Mouse (Mus musculus): ENCODE measurements around the gene Rhbg.
A peak's percentile ranks its signal among the peaks of the same experiment; 100 is the strongest.

Rhbg gene

DNA sequence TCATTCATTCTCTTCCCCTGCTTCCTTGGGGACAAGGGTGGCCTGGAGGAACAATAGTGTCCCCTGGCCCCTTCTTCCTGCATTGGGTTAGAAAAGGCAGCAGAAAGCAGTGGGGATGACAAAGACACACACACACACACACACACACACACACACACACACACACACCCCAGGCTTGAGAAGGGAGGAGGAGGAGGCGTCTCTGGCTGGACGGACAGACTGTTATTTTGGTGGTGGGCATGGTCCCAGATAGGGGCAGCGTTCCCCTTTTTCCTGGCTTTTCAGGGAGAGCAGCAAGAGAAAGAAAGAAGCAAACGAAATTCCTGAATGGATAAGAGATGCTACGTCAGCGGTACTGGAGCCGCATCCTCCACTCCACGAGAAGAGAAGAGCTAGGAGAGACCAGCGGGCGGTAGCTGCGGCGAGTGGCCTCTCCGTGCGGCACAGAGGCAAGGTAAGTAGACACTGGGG, 47.6 kb downstream of the Rhbg start:
- DNase-seq: peak; percentile 83

DNA sequence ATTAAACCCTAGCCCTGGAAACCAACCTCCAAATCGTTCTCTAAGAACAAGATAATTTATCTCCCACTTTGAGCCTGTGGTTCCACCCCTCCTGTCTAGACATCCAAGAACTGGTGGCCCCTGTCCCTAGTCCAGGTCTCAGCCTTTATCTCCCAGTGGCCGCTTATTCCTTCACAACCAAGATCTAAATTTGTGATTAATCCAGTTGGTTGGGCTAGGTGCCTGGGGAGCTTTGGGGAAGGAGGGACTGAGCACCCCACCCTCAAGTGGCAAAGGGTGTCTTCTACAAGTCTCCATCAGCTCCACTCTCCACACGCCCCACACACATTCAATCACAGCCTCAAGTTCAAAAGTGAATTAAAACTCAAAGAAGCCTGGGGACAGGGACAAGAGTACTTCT, 48.0 kb downstream of the Rhbg start:
- no peak for DNase-seq

DNA sequence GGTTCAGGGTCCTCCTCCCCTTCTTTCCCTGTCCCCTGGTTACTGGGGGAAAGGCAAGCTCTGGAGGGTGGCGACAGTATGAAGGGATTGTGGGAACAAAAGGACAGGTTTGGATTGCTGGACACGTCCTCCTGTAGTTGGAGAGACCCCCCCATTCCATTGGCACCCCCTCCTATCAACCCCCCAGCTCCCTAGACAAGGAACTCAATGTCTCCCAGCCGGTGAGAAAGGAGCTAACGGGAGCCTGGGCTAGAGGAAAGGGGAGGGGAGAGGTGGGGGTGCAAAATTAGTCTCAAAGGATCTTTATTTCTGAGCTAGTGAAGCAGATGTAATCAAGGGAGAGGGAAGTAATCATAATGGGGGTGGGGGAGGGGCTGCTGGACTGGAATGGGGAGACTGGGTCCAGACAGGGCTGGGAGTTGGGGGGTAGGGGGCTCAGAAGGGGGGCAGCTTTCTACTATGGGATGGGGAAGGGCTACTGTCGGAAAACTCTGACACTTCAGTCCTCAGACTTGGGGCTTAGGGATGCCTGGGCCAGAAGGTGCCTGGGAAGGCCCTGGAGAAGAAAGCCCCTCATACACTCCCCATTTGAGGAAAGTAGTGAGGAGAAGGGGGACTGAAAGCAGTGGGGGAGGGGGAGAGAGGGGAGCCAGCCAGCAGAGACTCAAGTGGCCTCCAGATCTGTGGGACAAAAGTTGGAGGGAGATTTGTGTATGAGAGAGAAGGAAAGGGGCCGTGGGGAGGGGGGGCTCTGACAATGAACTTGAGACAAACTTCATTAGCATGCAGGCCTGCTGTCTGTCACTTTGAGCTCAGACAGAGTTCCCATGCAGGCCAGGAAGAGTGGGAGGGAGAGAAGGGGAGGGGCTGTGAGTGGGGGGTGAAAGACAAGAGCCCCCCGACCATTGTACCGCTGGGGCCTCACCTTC, 48.7 kb downstream of the Rhbg start:
- peak; percentile 61 for DNase-seq

DNA sequence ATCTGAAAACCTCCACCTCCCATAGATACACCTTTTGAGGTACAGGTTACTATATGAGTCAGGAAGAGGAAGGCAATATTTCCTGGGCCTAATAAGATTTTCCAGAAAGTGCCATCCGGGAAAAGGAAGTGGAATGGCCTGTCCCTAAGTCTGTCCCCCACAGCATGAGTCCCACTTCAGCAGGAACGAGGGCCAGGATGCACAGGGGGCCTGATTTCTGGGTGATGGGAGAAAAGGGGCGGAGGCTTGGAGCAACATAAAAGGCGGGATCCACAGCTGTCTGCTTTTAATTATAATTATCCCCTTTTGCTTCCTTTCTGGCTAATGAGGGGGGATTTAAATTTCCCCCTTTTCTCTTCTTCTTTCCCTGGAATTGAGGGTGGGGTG, 49.3 kb downstream of the Rhbg start:
- peak; percentile 45 for DNase-seq

DNA sequence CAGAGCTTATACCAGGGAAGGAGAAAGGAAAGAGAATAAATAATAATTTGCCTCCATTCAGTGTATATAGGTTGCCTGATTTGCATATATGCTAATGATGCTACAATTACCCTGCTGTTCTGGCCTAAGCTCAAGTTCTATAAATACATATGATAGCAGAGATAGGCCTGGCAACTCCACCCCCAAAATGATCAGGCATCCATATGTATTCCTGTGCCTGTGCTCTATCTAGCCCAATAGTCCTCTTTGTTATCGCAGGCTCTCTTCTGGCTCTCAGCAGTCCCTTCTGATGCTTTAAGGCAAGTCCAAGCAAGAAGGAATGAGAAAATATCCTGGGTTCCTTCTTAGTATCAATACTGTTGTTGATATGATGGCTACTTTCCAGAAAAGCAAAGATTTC, 49.8 kb downstream of the Rhbg start:
- DNase-seq: no peak

DNA sequence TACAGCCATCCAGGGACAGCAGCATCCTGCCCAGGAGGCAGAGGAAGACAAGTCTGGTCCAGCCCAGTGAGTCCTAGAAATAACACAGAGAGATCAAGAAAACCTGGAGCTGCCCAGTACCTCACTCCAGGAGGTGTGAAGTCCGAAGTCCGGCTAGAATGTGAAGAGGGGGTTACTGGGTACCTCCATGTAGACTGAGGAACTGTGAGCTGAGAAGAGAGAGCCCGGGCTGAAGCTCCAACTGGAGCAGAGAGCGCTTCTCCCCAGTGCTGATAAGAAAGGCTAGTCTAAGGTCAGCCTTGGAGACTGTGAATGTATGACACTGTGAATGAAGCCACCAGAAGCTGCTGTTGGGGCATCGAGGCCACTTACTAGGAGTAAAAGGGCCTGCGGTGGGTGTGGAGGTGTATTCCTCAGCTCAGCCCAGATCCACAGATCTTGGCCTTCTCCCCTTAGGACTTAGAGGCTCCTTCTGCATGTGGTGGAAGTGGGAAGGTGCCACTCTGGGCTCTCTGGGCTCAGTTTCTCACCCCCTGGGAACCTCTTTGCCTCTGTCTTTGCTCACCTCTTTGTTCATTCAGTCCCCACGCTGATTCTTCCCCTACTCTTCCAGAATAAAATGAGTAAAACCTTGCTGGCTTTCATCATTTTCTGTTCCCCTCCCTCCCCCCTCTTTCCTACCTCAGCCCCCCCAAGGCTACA, 50.4 kb downstream of the Rhbg start:
- peak; percentile 38 for DNase-seq

DNA sequence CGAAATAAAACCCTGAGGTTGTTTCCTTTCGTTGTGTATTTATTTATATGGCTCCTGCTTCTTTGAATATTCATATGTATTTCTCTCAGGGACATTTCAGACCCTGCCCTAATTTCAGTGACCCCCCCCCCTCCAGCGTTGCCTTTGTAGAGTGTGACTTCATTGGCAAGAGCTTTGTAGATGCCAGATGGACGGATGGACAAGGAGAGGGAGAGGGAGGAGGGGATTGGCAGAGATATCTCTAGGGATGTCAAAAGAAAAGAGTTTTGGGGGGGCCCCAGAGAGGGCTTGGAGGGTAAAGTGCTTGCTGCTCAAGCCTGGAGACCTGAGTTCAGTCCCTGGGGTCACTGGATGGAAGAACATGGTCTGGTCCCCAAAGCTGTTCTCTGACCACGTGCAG, 51.1 kb downstream of the Rhbg start:
- peak; percentile 51 for DNase-seq

DNA sequence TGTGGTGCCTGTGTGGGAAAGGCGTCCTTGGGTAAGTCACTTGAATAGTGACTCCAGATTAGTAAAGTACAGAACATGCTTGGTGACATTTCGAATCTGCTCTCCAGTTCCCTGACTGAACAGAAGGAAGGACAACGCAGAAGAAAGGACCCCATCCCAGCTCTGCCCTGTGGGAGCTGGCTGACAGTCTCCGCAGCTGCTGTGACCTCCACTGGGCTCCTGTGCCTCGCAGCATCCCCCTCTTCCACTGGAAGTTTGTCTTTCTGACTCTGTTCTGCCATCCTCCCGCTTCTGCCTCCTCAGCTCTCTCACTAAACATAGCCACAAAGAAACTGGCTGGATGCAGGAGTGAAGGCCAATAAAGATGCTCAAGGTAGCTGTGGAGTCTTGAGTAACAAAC, 51.5 kb downstream of the Rhbg start:
- no peak for DNase-seq

DNA sequence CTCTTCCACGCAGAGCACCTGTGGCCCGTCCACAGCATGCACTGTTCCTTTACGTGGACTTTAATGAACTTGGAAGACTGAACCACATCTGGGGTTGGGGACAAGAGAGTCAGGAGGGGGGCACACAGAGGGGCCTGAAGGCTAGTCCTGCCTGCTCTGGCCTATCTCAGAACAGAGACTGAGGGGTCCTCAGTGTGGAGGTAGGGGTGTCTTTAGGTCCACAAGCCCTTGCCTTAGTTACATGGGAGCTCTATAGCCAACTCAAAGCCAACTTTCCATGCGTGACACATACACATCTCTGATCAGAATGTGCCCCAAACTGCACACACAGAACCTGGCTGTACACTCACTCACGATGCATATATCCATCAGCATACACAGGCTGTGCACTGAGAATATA, 52.9 kb downstream of the Rhbg start:
- peak; percentile 44 for DNase-seq

DNA sequence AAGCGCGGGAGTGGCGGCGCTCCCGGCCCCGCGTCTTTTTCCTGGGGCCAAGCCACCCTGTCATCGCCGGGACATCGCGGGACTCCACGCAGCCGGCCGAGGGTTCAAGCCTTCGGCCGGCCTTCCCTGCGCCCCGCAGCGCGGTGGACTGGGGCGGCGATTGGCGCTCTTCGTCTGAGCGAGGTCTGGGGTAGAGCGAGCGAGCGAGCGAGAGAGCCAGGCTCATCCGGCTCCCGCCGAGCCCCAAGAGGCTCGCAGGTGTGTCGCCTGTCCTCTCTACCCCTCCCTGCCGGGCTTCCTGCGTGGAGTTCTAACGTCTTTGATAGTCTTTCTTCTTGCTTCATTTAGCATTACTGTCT, 53.6 kb downstream of the Rhbg start:
- DNase-seq: no peak

DNA sequence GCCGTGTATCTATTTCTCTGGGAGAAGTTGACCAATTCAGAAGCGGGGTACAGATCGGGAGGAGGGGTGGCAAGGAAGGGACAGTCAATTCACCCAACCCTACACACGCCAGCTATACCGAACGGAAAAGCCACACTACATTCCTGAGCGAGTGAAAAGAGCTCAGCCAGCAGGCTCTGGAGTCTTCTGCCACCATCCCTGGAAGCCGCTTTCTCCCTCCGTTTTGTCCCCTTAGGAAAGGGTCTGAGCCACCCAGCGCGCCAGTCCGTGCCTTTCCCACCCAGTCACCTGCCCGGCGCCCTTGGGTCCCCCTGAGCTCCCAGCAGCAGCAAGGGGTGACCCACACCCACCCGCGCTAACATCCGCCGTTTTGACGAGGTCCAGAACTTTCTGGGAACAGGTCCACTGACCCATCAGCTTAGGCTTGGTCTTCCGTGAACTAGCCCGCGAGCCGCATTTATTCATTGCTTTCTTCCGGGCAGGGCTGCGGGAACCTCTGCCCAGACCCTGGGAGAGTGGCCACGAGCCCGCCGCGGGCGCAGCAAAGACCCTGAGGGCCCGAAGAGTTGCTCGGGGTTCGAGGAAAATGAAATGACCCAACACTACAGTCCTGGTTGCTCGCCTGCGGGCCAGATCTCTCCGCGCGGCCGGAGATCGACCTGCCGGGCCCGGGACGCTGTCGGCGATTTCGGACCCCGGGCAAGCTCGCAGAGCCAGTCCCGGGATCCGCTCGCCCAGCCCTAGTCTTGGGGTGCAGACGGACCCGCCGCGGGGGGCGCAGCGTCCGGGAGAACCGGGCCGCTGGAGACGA, 54.1 kb downstream of the Rhbg start:
- peak; percentile 59 for DNase-seq

DNA sequence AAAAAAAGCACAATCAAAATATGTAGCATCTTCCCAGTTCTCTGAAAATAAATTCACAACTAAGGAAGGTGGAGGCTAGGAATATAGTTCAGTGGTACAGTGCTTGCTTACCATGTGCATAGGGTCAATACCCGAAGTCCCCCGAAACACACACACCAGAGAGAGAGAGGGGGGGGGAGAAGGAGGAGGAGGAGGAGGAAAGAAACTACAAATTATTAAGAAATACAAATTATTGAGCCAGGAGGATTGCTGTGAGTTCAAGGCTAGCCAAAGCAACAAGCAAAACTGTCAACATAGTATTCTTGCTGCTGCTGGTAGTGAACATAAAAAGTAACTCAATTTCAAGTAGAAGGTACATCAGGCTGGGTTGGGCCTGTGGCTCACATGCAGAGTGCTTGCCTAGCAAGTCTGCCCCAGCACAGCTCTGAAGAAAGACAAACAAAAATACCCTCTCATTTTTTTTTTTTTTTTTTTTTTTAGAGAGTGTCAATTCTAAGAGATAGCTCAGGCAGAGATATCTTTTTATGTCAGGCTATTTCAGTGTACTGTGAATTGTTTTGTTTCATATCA, 54.9 kb downstream of the Rhbg start:
- DNase-seq: no peak

DNA sequence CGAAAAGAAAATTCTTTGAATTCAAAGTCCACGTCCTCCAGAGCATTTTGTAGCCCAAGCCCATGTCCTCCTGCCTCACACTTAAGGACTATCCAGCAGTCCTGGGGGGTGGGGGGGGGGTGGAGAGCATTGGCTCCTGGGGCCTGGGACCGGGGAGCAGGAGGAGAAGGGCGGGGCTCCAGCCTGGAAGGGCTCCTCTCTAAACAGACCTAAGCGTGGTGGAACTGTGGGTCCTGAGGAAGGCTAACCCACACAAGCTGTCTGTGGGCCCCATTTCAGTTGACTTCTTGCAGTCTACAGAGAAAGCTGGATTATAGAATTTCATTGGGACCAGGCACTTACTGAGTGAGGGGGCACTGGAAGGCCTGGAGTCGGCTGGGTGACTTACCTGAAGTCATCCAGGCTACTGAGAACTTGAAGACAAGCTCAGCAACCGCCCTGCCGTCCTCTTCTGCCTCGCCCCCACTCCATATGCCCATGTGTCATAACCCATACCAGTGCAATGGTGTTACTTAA, 55.9 kb downstream of the Rhbg start:
- DNase-seq: no peak

DNA sequence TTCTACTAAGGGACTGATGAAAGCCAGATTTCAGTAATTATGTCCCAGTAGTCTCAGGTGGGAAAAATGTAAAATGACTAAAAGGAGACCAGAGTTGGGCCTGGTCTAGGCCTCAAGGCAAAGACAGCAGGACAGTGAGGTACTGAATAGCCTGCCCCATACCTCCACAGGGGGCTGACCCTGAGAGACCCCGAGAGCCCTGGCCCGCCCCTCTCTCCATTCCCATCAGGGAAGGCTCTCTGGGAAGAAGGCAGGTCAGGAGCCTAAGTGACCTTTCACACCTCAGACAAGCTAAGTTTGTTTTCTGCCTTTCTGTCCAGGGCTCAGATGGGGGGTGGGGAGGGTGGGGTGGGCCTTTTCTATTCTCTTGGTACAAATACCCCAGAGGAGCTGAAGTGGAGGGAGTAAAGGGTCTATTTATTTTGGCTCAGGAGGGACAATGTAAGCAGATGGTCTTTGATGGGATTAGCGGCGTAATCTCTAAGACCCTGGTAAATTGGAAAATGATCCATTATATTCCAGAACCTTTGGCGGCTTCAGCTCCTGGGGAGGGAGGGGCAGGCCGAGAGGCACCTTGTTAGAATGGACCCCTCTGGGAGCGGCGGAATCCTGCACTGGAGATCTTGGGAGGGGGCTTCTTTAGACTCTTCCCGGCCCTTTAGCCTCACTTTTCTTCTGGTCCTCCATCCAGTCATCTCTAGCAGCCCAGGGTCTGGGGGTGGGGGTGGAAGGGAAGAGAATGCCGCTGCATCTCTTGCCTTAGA, 56.6 kb downstream of the Rhbg start:
- peak; percentile 33 for DNase-seq

Data from cerebellum, adult 9-11 months (tissue).